Mouse (Mus musculus) intestine, embryonic 15.5 days (tissue): Measurements from ENCODE around the gene Stam. TPM values are rescaled to one million over a fixed set of nuclear protein-coding genes. Genes with fewer than 3 reads are reported as not detected.

ENCODE experiments used
- polyA plus RNA-seq: library from polyadenylated mRNA; unstranded; fragments of >200 nt; fragmentation: Nextera tagmentation; extraction: Ambion mirVana; gene quantifications from 2 replicates; pipeline ENCODE4 v1.2.1, GENCODE M21; 2015

The Stam gene
- polyA plus RNA-seq, 1 experiment from 2014 or later: 61.0 TPM

Other genes starting within 250 kb of the Stam start
- gene Hacd1, start 18.0 kb upstream of the Stam start, polyA plus RNA-seq: 114 and 120 TPM in 2 replicates
- 15.4 and 18.5 TPM in 2 replicates for gene Tmem236, start 100.4 kb downstream of the Stam start, polyA plus RNA-seq
- gene Mrc1, start 155.3 kb downstream of the Stam start, polyA plus RNA-seq: 6.5 and 7.0 TPM in 2 replicates